Mouse (Mus musculus) frontal cortex, postnatal 25 days (tissue): ENCODE measurements around the gene Gm9803.
A peak's percentile ranks its signal among the peaks of the same experiment; 100 is the strongest.
"Not testable (repeated sequence)": the region's sequence is repeated elsewhere in the genome, so short reads cannot be mapped to it uniquely, and the experiment has no call there.

Experiments
- DNase-seq, 2 experiments: peaks; one replicate each; pipeline ENCODE4 v3.0.0; 2022; ENCODE audit warnings: low spot score in 2 of 2

Gm9803 gene

DNA sequence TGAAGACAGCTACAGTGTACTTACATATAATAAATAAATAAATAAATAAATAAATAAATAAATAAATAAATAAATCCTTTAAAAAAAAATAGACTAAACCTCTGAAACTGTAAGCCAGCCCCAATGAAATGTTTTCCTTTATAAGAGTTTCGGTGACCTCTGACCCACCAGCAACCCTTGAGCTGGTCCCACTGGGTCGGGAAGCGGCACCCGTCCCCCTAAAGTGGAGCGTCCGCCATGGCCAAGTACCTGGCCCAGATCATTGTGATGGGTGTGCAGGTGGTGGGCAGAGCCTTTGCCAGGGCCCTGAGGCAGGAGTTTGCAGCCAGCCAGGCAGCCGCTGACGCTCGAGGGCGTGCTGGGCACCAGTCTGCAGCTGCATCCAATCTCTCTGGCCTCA, at the start of gene Gm9803:
Gene Gm9803 (plus strand): TSS at position 154 of the 400 bp plus-strand sequence.
- DNase-seq: not testable (repeated sequence)

- peak in 1 of 2 experiments; percentile 25 for DNase-seq
Measured at GRCm38 (mm10) chr10:43475376-43475775, 48.5 kb upstream of the Gm9803 start.

GRCm38 (mm10) chr10:43477459-43477858, 46.4 kb upstream of the Gm9803 start:
- DNase-seq: no peak

GRCm38 (mm10) chr10:43477865-43478681, 45.8 kb upstream of the Gm9803 start:
- peak in 1 of 2 experiments; percentile 19 for DNase-seq

- peak; percentile 31 to 39 for DNase-seq
Measured at GRCm38 (mm10) chr10:43478751-43479435, 45.0 kb upstream of the Gm9803 start, which contains the start of gene Bend3. Bend3 (plus strand) TSS chr10:43478831.

GRCm38 (mm10) chr10:43479436-43480157, 44.3 kb upstream of the Gm9803 start:
- DNase-seq: peak; percentile 41 to 67

DNA sequence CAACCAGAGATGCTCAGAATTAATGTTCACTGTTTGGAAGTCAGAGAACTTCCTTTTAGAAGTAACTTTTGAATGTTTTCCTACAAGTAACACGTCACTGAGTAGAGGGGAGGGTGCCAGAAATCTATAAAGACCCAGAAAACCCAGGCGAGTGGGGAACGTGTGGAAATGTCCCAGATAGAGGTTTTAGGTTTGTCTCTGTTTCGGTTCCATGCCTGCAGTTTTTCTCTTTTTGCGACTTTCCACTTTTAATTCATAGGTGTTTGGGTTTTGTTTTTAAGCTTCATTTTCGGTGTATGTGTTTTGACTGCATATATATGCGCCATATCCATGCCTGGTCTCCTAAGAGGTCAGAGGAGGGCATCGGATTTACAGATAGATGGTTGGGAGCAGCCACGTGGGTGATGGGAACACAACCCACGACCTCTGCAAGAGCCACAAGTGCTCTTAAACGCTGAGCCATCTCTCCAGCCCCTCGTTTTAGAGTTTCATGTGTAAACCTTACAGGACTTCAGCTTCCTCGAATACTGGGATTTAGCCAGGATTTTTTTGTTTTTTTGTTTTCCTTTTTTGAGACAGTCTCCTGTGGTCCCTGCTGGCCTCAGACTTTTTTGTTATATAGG, 43.5 kb upstream of the Gm9803 start:
- DNase-seq: no peak

- DNase-seq: no peak
Measured at GRCm38 (mm10) chr10:43481179-43481578, 42.7 kb upstream of the Gm9803 start.

DNA sequence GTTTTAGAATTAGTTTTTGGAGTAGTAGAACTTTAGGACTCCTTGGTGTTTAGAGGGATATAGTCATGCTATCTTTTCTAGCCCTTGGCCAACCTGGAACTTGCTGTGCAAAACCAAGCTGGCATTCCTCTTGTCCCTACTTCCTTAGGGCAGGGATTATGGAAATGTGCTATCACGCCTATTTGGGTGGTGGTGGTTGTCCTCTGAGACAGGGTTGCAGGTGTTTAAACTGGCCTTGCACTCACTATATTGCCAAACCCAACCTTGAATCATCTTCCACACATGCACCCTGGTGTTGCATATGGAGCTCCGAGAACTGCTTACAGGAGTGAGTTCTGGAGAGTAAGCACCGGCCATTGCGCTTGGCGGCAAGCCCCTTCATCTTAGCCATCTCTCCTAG, 41.9 kb upstream of the Gm9803 start:
- no peak for DNase-seq

DNA sequence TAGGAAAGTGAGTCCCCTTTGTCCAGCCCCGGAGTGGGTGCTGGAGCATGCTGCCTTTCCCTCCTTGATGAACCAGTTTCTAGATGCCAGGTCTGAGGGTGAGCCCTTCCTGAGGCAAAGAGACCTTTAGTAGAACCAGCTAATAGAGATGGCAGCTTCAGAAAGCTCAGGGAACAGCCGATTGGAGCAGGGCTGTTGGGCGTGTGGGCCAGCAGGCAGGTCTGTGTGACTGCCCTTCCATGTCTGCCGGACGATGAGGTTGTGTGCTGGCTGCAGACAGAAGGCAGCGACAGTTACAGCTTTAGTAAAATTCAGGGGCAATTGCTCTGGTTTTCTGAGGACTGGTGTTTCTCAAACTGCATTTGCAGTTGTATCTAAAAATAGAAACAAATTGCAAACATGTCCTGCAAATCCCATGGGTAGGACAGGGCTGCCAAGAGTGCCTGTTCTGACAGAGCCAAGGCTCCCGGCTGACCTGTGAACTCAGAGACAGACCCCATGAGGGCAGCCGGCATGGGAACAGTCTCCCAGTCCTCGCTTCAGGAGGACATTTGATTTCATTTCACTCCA, 40.4 kb upstream of the Gm9803 start:
- DNase-seq: no peak

- DNase-seq: no peak
Measured at GRCm38 (mm10) chr10:43485751-43486268, 38.1 kb upstream of the Gm9803 start.

- no peak for DNase-seq
Measured at GRCm38 (mm10) chr10:43487441-43488010, 36.4 kb upstream of the Gm9803 start.

DNA sequence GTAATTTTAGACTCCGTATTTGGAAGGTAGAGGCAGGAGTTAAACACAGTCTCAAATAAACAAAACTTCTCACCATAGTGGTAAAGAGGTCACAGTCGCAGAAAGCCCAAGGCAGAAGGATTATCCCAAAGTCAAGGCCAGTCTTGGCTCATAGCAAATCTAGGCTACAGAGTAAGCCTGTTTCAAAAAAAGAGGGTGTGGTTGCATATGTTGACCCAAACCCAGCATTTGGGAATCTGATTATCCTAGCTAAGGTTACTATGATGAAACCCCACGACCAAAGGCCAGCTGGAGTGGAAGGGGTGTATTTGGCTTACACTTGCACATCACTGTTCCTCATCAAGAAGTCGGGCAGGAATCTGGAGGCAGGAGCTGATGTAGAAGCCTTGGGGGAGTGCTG, 35.6 kb upstream of the Gm9803 start:
- no peak for DNase-seq

GRCm38 (mm10) chr10:43489139-43489538, 34.7 kb upstream of the Gm9803 start:
- no peak for DNase-seq

DNA sequence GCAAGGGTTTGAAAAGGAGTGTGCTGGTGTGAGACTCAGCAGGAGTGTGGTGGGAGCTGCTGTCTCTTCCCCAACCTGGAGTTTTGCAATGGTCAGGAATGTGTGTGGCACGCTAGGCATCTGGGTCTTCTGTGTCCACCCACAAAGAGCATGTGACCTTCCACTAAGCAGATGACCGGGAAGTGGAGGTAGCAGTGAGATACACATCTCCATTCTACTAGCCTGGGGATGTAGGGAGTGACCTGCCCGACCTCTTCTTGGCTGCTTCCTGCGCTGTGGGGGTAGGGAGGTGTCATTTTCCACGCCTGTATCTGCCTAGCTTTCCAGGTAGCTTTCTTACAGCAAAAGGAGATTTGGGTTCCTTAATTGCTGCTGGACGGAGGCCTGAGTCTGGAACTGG, 34.3 kb upstream of the Gm9803 start:
- no peak for DNase-seq

- DNase-seq: no peak
Measured at GRCm38 (mm10) chr10:43490034-43490433, 33.9 kb upstream of the Gm9803 start.

- DNase-seq: no peak
Measured at GRCm38 (mm10) chr10:43490846-43491245, 33.0 kb upstream of the Gm9803 start.

- no peak for DNase-seq
Measured at GRCm38 (mm10) chr10:43502599-43502998, 21.3 kb upstream of the Gm9803 start.

DNA sequence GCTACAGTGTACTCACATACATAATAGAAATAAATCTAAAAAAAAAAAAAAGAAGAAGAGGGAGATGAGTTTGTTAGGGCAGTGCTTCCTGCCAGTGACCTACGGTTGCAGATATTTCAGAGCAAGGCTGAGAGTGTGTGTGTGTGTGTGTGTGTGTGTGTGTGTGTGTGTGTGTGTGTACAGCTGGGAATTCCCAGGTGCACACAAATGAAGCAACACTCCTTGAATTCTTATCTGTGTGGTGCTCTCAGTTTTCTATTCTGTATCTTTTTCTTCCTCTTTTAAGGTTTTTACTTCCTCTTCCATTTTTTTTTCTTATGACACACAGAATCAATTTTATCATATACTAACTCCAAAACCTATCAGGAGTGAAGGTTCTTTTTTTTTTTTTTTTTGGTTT, 19.6 kb upstream of the Gm9803 start:
- no peak for DNase-seq

- no peak for DNase-seq
Measured at GRCm38 (mm10) chr10:43507051-43507450, 16.8 kb upstream of the Gm9803 start.

DNA sequence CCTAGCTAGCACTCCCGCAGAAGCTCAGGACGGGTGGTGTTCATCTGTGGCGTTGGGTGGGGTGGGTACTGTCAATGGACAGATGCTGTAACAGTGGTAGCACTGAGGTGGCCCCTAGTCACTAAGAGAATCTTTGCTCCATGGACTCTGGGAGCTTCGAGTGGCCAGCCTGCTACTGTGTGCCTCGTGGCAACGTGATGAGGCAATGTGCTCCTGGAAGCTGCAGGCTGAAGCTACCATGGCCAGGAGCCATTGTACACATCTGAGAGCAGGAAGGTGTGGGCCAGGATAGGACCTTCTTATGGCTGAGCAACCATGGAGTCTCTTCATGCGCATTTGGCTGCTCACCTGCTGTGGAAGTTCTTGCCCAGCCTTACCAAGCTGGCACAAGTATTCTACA, 14.7 kb upstream of the Gm9803 start:
- no peak for DNase-seq
